Mouse (Mus musculus): ENCODE results near the gene Zkscan1.
"Not testable (repeated sequence)": the region's sequence is repeated elsewhere in the genome, so short reads cannot be mapped to it uniquely, and the experiment has no call there.

Zkscan1 gene

GRCm38 (mm10) chr5:138084996-138085395, at the start of gene Zkscan1:
TSS of gene Zkscan1 (plus strand) at chr5:138085084.
- peak; percentile 63 to 66 for DNase-seq (ENCODE audit: low spot score in 2 of 2)

- DNase-seq (ENCODE audit: low spot score in 2 of 2): not testable (repeated sequence)
These were observed 32.0 kb upstream of the Zkscan1 start, which contains the start of gene Smok3c for GRCm38 (mm10) chr5:138052894-138053293. TSS of gene Smok3c (plus strand) at chr5:138053194.

GRCm38 (mm10) chr5:138073803-138074202, 11.1 kb upstream of the Zkscan1 start:
- no peak for DNase-seq (ENCODE audit: low spot score in 2 of 2)

- no peak for DNase-seq (ENCODE audit: low spot score in 2 of 2)
These were observed 9.2 kb upstream of the Zkscan1 start for GRCm38 (mm10) chr5:138075684-138076083.

- no peak for DNase-seq (ENCODE audit: low spot score in 2 of 2)
These were observed 8.7 kb upstream of the Zkscan1 start for GRCm38 (mm10) chr5:138076148-138076547.

- DNase-seq (ENCODE audit: low spot score in 2 of 2): no peak
These were observed 4.4 kb upstream of the Zkscan1 start for GRCm38 (mm10) chr5:138080456-138080855.

GRCm38 (mm10) chr5:138081446-138081845, 3.4 kb upstream of the Zkscan1 start:
- DNase-seq (ENCODE audit: low spot score in 2 of 2): no peak

- DNase-seq (ENCODE audit: low spot score in 2 of 2): no peak
These were observed 1.5 kb upstream of the Zkscan1 start for GRCm38 (mm10) chr5:138083318-138083900.

- no peak for DNase-seq (ENCODE audit: low spot score in 2 of 2)
These were observed 948 bp upstream of the Zkscan1 start for GRCm38 (mm10) chr5:138083936-138084335.

- DNase-seq (ENCODE audit: low spot score in 2 of 2): no peak
These were observed 377 bp upstream of the Zkscan1 start for GRCm38 (mm10) chr5:138084507-138084906.

GRCm38 (mm10) chr5:138085421-138085911, 582 bp downstream of the Zkscan1 start:
- DNase-seq (ENCODE audit: low spot score in 2 of 2): no peak

- DNase-seq (ENCODE audit: low spot score in 2 of 2): no peak
These were observed 2.0 kb downstream of the Zkscan1 start for GRCm38 (mm10) chr5:138086842-138087241.

- no peak for DNase-seq (ENCODE audit: low spot score in 2 of 2)
These were observed 3.5 kb downstream of the Zkscan1 start for GRCm38 (mm10) chr5:138088366-138088765.

GRCm38 (mm10) chr5:138089108-138089551, 4.2 kb downstream of the Zkscan1 start:
- DNase-seq (ENCODE audit: low spot score in 2 of 2): no peak

GRCm38 (mm10) chr5:138090271-138090670, 5.4 kb downstream of the Zkscan1 start:
- no peak for DNase-seq (ENCODE audit: low spot score in 2 of 2)

- DNase-seq (ENCODE audit: low spot score in 2 of 2): no peak
These were observed 5.9 kb downstream of the Zkscan1 start for GRCm38 (mm10) chr5:138090737-138091136.

GRCm38 (mm10) chr5:138092771-138093170, 7.9 kb downstream of the Zkscan1 start:
- no peak for DNase-seq (ENCODE audit: low spot score in 2 of 2)

GRCm38 (mm10) chr5:138094474-138094873, 9.6 kb downstream of the Zkscan1 start:
- DNase-seq (ENCODE audit: low spot score in 2 of 2): no peak

- no peak for DNase-seq (ENCODE audit: low spot score in 2 of 2)
These were observed 20.1 kb downstream of the Zkscan1 start for GRCm38 (mm10) chr5:138104976-138105375.

GRCm38 (mm10) chr5:138107130-138107529, 22.2 kb downstream of the Zkscan1 start:
- no peak for DNase-seq (ENCODE audit: low spot score in 2 of 2)

- DNase-seq (ENCODE audit: low spot score in 2 of 2): not testable (repeated sequence)
These were observed 25.0 kb downstream of the Zkscan1 start for GRCm38 (mm10) chr5:138109847-138110396.

GRCm38 (mm10) chr5:138116255-138117198, 31.6 kb downstream of the Zkscan1 start, which contains the start of gene Zscan21:
TSS of gene Zscan21 (plus strand) at chr5:138116903.
- peak; percentile 80 to 87 for DNase-seq (ENCODE audit: low spot score in 2 of 2)
